Mouse (Mus musculus) spleen, postnatal 36 days (tissue): ENCODE results near the gene Foxe1.

Experiments used
- DNase-seq, 2 experiments: peaks; one replicate each; pipeline ENCODE4 v3.0.0; 2022; ENCODE audit warnings: low spot score in 2 of 2, mixed read lengths in 1 of 2

The Foxe1 gene

GRCm38 (mm10) chr4:46347580-46348515, 4.4 kb downstream of the Foxe1 start:
- DNase-seq = no peak

GRCm38 (mm10) chr4:46348897-46349296, 5.5 kb downstream of the Foxe1 start:
- DNase-seq = no peak

GRCm38 (mm10) chr4:46349530-46349929, 6.1 kb downstream of the Foxe1 start:
- no peak for DNase-seq

GRCm38 (mm10) chr4:46353045-46353444, 9.6 kb downstream of the Foxe1 start:
- DNase-seq = no peak

GRCm38 (mm10) chr4:46356351-46357133, 13.1 kb downstream of the Foxe1 start:
- DNase-seq = peak; percentile 25 to 46

- DNase-seq = peak in 1 of 2 experiments; percentile 36
Observed at GRCm38 (mm10) chr4:46359539-46360253, 16.3 kb downstream of the Foxe1 start.

- no peak for DNase-seq
Observed at GRCm38 (mm10) chr4:46361258-46361657, 17.8 kb downstream of the Foxe1 start.

- DNase-seq = no peak
Observed at GRCm38 (mm10) chr4:46364360-46364759, 21.0 kb downstream of the Foxe1 start.

- DNase-seq = no peak
Observed at GRCm38 (mm10) chr4:46367487-46367959, 24.1 kb downstream of the Foxe1 start.

- DNase-seq = no peak
Observed at GRCm38 (mm10) chr4:46369070-46369469, 25.7 kb downstream of the Foxe1 start.

GRCm38 (mm10) chr4:46370406-46370805, 27.0 kb downstream of the Foxe1 start:
- DNase-seq = no peak

GRCm38 (mm10) chr4:46371030-46371429, 27.6 kb downstream of the Foxe1 start:
- no peak for DNase-seq

- no peak for DNase-seq
Observed at GRCm38 (mm10) chr4:46374455-46374854, 31.0 kb downstream of the Foxe1 start.

GRCm38 (mm10) chr4:46374869-46375368, 31.5 kb downstream of the Foxe1 start:
- DNase-seq = peak; percentile 71

- DNase-seq = no peak
Observed at GRCm38 (mm10) chr4:46388556-46388955, 45.1 kb downstream of the Foxe1 start.

- DNase-seq = peak; percentile 91 to 93
Observed at GRCm38 (mm10) chr4:46389013-46389611, 45.7 kb downstream of the Foxe1 start, which contains the start of gene Trmo. Trmo (minus strand) TSS chr4:46389437.

- DNase-seq = peak; percentile 26 to 45
Observed at GRCm38 (mm10) chr4:46389612-46390341, 46.4 kb downstream of the Foxe1 start.

- DNase-seq = peak; percentile 83 to 90
Observed at GRCm38 (mm10) chr4:46390390-46390970, 47.1 kb downstream of the Foxe1 start.

- peak; percentile 34 to 53 for DNase-seq
Observed at GRCm38 (mm10) chr4:46394388-46394787, 51.0 kb downstream of the Foxe1 start.

GRCm38 (mm10) chr4:46395736-46396135, 52.3 kb downstream of the Foxe1 start:
- peak; percentile 40 to 71 for DNase-seq
